Comparison of ENCODE assay signal across 20 mouse cellular contexts in the genomic region with DNA sequence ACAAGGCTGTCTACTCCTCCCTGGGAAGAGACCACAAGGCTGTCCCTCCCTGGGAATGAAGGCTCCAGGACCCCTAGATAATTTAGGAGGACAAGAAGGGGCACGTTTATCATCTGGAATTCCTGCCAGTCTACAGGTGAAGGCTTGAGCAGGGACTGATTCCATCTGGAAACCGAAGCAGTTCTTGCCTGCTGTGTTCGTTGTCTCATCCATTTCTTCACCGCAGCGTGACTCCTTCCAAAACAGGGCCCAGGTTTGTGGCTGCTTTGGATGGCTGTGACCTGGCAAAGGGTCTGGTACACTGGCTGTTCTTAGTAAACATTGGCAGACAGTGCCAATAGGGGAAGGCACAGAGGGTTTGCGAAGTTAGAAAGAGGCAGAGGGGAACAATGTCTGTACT.
"Had no signal": no experiment of that assay in that cellular context is flagged by ENCODE, and none has a peak within 500 bp of the region (broad histone marks: within the 10 kb centered on the region; RNA-seq: fewer than 3 reads in every experiment).

No protein-coding gene starts in this region.

- H3K9ac ChIP-seq: liver, postnatal 0 days; lung, embryonic 15.5 days; midbrain, embryonic 12.5 days; neural tube, embryonic 13.5 days; neural tube, embryonic 15.5 days had no signal

- H3K4me1 ChIP-seq: lung, embryonic 15.5 days; midbrain, embryonic 10.5 days; midbrain, embryonic 12.5 days; neural tube, embryonic 13.5 days; neural tube, embryonic 15.5 days had no signal

- H3K27me3 ChIP-seq: lung, embryonic 15.5 days; midbrain, embryonic 12.5 days; neural tube, embryonic 13.5 days; neural tube, embryonic 15.5 days had no signal

- H3K36me3 ChIP-seq: lung, embryonic 15.5 days; midbrain, embryonic 10.5 days; midbrain, embryonic 12.5 days; neural tube, embryonic 13.5 days; neural tube, embryonic 15.5 days had no signal

- DNase-seq: liver, postnatal 0 days; lung, adult 2 months; midbrain, embryonic 14.5 days; retina, postnatal 1 day; right cerebral cortex, adult 18-20 months; right cerebral cortex, postnatal 25 days; right cerebral cortex, postnatal 4 days; spleen, adult 18-20 months; thymus, adult 18-20 months; thymus, postnatal 14 days; thymus, postnatal 36 days had no signal

- H3K27ac ChIP-seq: lung, embryonic 15.5 days; macrophage; midbrain, embryonic 10.5 days; midbrain, embryonic 12.5 days; neural tube, embryonic 13.5 days; neural tube, embryonic 15.5 days had no signal

- H3K4me3 ChIP-seq: lung, embryonic 15.5 days; megakaryocyte, embryonic 14.5 days; midbrain, embryonic 10.5 days; midbrain, embryonic 12.5 days; myocyte; neural tube, embryonic 13.5 days; neural tube, embryonic 15.5 days had no signal

- H3K4me2 ChIP-seq: lung, embryonic 15.5 days; midbrain, embryonic 12.5 days; neural tube, embryonic 13.5 days; neural tube, embryonic 15.5 days had no signal

- H3K9me3 ChIP-seq: lung, embryonic 15.5 days; megakaryocyte, embryonic 14.5 days; midbrain, embryonic 10.5 days; midbrain, embryonic 12.5 days; neural tube, embryonic 13.5 days; neural tube, embryonic 15.5 days had no signal

- ATAC-seq: liver, postnatal 0 days; midbrain, embryonic 16.5 days had no signal
